In genomic region chr7:5083325-5084105, GRCm38 (mm10) we compare ENCODE assay signal across 13 mouse cellular contexts. TPM values are rescaled to one million over a fixed set of nuclear protein-coding genes. Genes with fewer than 3 reads are reported as not detected.
DNase-seq lines count a peak whose midpoint lies in the region; ATAC-seq and TF ChIP-seq lines count a peak whose summit lies in the region.
"Had no signal": no experiment of that assay in that cellular context is flagged by ENCODE, and none has a peak within 500 bp of the region (broad histone marks: within the 10 kb centered on the region; RNA-seq: fewer than 3 reads in every experiment).

No protein-coding gene starts in this region.

- intact Hi-C loops in heart, adult 2 months (cut with DNase I), result no loop called here
- intact Hi-C loops in heart, postnatal 25 days (cut with DNase I), result loop anchor here (5.0 kb wide), 1 partner anchor 39 kb away; no protein-coding TSS in a partner anchor

- H3K9ac ChIP-seq in heart, adult 2 months (ENCODE audit: low read depth, low read length), result no peak overlapping the region
- 0 out of 2 replicates have a peak overlapping the region, but pooled peaks have one; percentile 33 for H3K9ac ChIP-seq in liver, postnatal 0 days (replicated peaks)
- H3K9ac ChIP-seq in heart, embryonic 12.5 days, result no peak overlapping the region
- H3K9ac ChIP-seq: hindbrain, embryonic 15.5 days; neural tube, embryonic 13.5 days had no signal

- ATAC-seq in liver, postnatal 0 days, result no peak
- ATAC-seq in heart, embryonic 12.5 days (ENCODE audit: insufficient number of reproducible peaks, low FRiP score), result no peak
- ATAC-seq: forebrain, embryonic 14.5 days had no signal

- H3K27me3 ChIP-seq in heart, adult 2 months (ENCODE audit: control insufficient read depth, insufficient read depth, low read length), result no peaks in the 10 kb centered on the region
- H3K27me3 ChIP-seq in thymus, adult 2 months (ENCODE audit: control insufficient read depth, insufficient read depth, low read length), result no peaks in the 10 kb centered on the region
- H3K27me3 ChIP-seq in liver, postnatal 0 days (ENCODE audit: insufficient read depth, low read length), result no peaks in the 10 kb centered on the region
- H3K27me3 ChIP-seq in heart, embryonic 12.5 days (replicated peaks), result no peaks in the 10 kb centered on the region
- H3K27me3 ChIP-seq: hindbrain, embryonic 15.5 days; neural tube, embryonic 13.5 days had no signal

- H3K9me3 ChIP-seq in liver, postnatal 0 days (ENCODE audit: low read length), result no peaks in the 10 kb centered on the region
- H3K9me3 ChIP-seq in heart, embryonic 12.5 days (replicated peaks), result no peaks in the 10 kb centered on the region
- H3K9me3 ChIP-seq: hindbrain, embryonic 15.5 days; neural tube, embryonic 13.5 days had no signal

- H3K36me3 ChIP-seq in heart, adult 2 months (ENCODE audit: control insufficient read depth, insufficient read depth, low read length), result peaks cover 24% of the 10 kb centered on the region
- H3K36me3 ChIP-seq in thymus, adult 2 months (ENCODE audit: control insufficient read depth, insufficient read depth, low read length), result peaks cover 31% of the 10 kb centered on the region
- H3K36me3 ChIP-seq in liver, postnatal 0 days (replicated peaks; ENCODE audit: insufficient read depth, low read length), result peaks cover 48% of the 10 kb centered on the region
- H3K36me3 ChIP-seq in heart, embryonic 12.5 days, result peaks cover 49% of the 10 kb centered on the region

- peak overlapping the region; percentile 8 for H3K4me2 ChIP-seq in liver, postnatal 0 days (ENCODE audit: low read depth, low read length)
- no peak overlapping the region for H3K4me2 ChIP-seq in heart, embryonic 12.5 days
- H3K4me2 ChIP-seq: hindbrain, embryonic 15.5 days; neural tube, embryonic 13.5 days had no signal

- no peak for TF ChIP-seq EP300 in heart, adult 2 months (IDR thresholded peaks at IDR 0.05; ENCODE audit: insufficient read depth, low read depth, low read length)
- TF ChIP-seq EP300 in liver, postnatal 0 days (IDR thresholded peaks at IDR 0.05; ENCODE audit: low read depth), result no peak

- 0 out of 2 replicates have a peak, but pooled peaks have one; percentile 14 for TF ChIP-seq POLR2A in heart, adult 2 months (IDR thresholded peaks at IDR 0.05; ENCODE audit: insufficient read depth, low read depth, low read length)
- 0 out of 2 replicates have a peak, but pooled peaks have one; percentile 16 for TF ChIP-seq POLR2A in thymus, adult 2 months (IDR thresholded peaks at IDR 0.05; ENCODE audit: control insufficient read depth, extremely low read depth, insufficient read depth, low read length, poor library complexity)

- TF ChIP-seq CTCF in heart, adult 2 months (IDR thresholded peaks at IDR 0.05), result no peak
- no peak for TF ChIP-seq CTCF in thymus, adult 2 months (IDR thresholded peaks at IDR 0.05; ENCODE audit: borderline replicate concordance, control insufficient read depth, extremely low read depth, insufficient read depth, low read length, poor library complexity)
- no peak for TF ChIP-seq CTCF in liver, postnatal 0 days (IDR thresholded peaks at IDR 0.05; ENCODE audit: low read depth)

- H3K27ac ChIP-seq in heart, adult 2 months, result no peak overlapping the region
- no peak overlapping the region for H3K27ac ChIP-seq in thymus, adult 2 months (ENCODE audit: control insufficient read depth, insufficient read depth, low read length)
- peak overlapping the region; percentile 56 for H3K27ac ChIP-seq in liver, postnatal 0 days (ENCODE audit: low read depth)
- no peak overlapping the region for H3K27ac ChIP-seq in heart, embryonic 12.5 days (ENCODE audit: poor library complexity, severe bottlenecking)
- H3K27ac ChIP-seq: hindbrain, embryonic 15.5 days; left cerebral cortex, adult 2 months; neural tube, embryonic 13.5 days had no signal

- peak in 1 of 2 experiments; percentile 40 for DNase-seq in heart, adult 2 months
- DNase-seq in heart, postnatal 25 days (ENCODE audit: low spot score), result no peak
- DNase-seq in thymus, adult 2 months, result no peak
- DNase-seq in thymus, postnatal 4 days, result no peak
- no peak for DNase-seq in liver, postnatal 0 days
- no peak for DNase-seq in right cerebral cortex, postnatal 36 days (ENCODE audit: low spot score in 2 of 2)
- no peak for DNase-seq in adrenal gland, adult 18-20 months (ENCODE audit: low spot score in 2 of 2)

- H3K4me3 ChIP-seq in heart, adult 2 months, result no peak overlapping the region
- no peak overlapping the region for H3K4me3 ChIP-seq in thymus, adult 2 months (ENCODE audit: control insufficient read depth, insufficient read depth, low read length)
- no peak overlapping the region for H3K4me3 ChIP-seq in liver, postnatal 0 days (ENCODE audit: low read depth, low read length)
- H3K4me3 ChIP-seq in heart, embryonic 12.5 days, result no peak overlapping the region
- H3K4me3 ChIP-seq: hindbrain, embryonic 15.5 days; left cerebral cortex, adult 2 months; neural tube, embryonic 13.5 days had no signal

- H3K79me2 ChIP-seq in heart, adult 2 months (replicated peaks; ENCODE audit: control insufficient read depth, insufficient read depth, low read length), result peaks cover 16% of the 10 kb centered on the region

- WGBS in heart, adult 2 months, result 71% methylated on average over 18 of the region's 18 CpGs
- WGBS in thymus, adult 2 months, result 91% methylated on average over 18 of the region's 18 CpGs
- 73% methylated on average over 18 of the region's 18 CpGs for WGBS in liver, postnatal 0 days (ENCODE audit: insufficient replicate concordance)
- WGBS in heart, embryonic 12.5 days, result 91% methylated on average over 18 of the region's 18 CpGs

- peaks cover 11% of the 10 kb centered on the region for H3K4me1 ChIP-seq in heart, adult 2 months (ENCODE audit: control insufficient read depth, insufficient read depth, low read length)
- peaks cover 8% of the 10 kb centered on the region for H3K4me1 ChIP-seq in thymus, adult 2 months (replicated peaks; ENCODE audit: control insufficient read depth, insufficient read depth, low read length)
- peaks cover 36% of the 10 kb centered on the region for H3K4me1 ChIP-seq in liver, postnatal 0 days (ENCODE audit: insufficient read depth)
- peaks cover 38% of the 10 kb centered on the region for H3K4me1 ChIP-seq in heart, embryonic 12.5 days (replicated peaks)

RNA-seq across cellular contexts. Expression of gene Epn1, which starts 3.5 kb away (rescaled TPM):
- 100 to 1,000 TPM; 160 to 192 TPM for total RNA-seq in heart, adult 2 months (2021)
- polyA plus RNA-seq in heart, adult 2 months (2012; rRNA removed), result 174 and 181 TPM in 2 replicates
- 100 to 1,000 TPM; 178 to 187 TPM for total RNA-seq in heart, postnatal 25 days (2021)
- polyA plus RNA-seq in thymus, adult 2 months (2012; rRNA removed), result 230 and 280 TPM in 2 replicates
- polyA plus RNA-seq in liver, postnatal 0 days (2015; fragmentation: Nextera tagmentation; extraction: Ambion mirVana), result 34.7 and 38.0 TPM in 2 replicates
- total RNA-seq in adrenal gland, adult 18-20 months (2021), result 100 to 1,000 TPM; 140 to 142 TPM
- polyA plus RNA-seq in heart, embryonic 12.5 days (2016; fragmentation: Nextera tagmentation; extraction: Ambion mirVana), result 52.1 TPM in 2 replicates

RNA-seq across cellular contexts. Expression of gene U2af2, which starts 21.6 kb away (rescaled TPM):
- 10 to 100 TPM; 65.6 to 68.5 TPM for total RNA-seq in heart, adult 2 months (2021)
- polyA plus RNA-seq in heart, adult 2 months (2012; rRNA removed), result 84.4 and 118 TPM in 2 replicates
- 10 to 100 TPM; 66.9 to 71.1 TPM for total RNA-seq in heart, postnatal 25 days (2021)
- polyA plus RNA-seq in thymus, adult 2 months (2012; rRNA removed), result 437 and 438 TPM in 2 replicates
- 34.7 and 36.8 TPM in 2 replicates for polyA plus RNA-seq in liver, postnatal 0 days (2015; fragmentation: Nextera tagmentation; extraction: Ambion mirVana)
- total RNA-seq in adrenal gland, adult 18-20 months (2021), result 100 to 1,000 TPM; 145 to 156 TPM
- 81.7 and 83.9 TPM in 2 replicates for polyA plus RNA-seq in heart, embryonic 12.5 days (2016; fragmentation: Nextera tagmentation; extraction: Ambion mirVana)

RNA-seq across cellular contexts. Expression of gene Zfp580, which starts 32.2 kb away (rescaled TPM):
- total RNA-seq in heart, adult 2 months (2021), result 1 to 10 TPM; 3.4 to 4.4 TPM
- 7.4 and 12.7 TPM in 2 replicates for polyA plus RNA-seq in heart, adult 2 months (2012; rRNA removed)
- total RNA-seq in heart, postnatal 25 days (2021), result 1 to 10 TPM; 5.6 to 5.8 TPM
- 29.9 and 42.3 TPM in 2 replicates for polyA plus RNA-seq in thymus, adult 2 months (2012; rRNA removed)
- 3.2 and 4.4 TPM in 2 replicates for polyA plus RNA-seq in liver, postnatal 0 days (2015; fragmentation: Nextera tagmentation; extraction: Ambion mirVana)
- 1 to 10 TPM; 5.1 to 5.7 TPM for total RNA-seq in adrenal gland, adult 18-20 months (2021)
- polyA plus RNA-seq in heart, embryonic 12.5 days (2016; fragmentation: Nextera tagmentation; extraction: Ambion mirVana), result 16.6 and 17.7 TPM in 2 replicates

RNA-seq across cellular contexts. Expression of gene Rfpl4, which starts 33.2 kb away (rescaled TPM):
- total RNA-seq in heart, adult 2 months (2021), result not detected
- polyA plus RNA-seq in heart, adult 2 months (2012; rRNA removed), result not detected in 2 replicates
- not detected for total RNA-seq in heart, postnatal 25 days (2021)
- not detected in 2 replicates for polyA plus RNA-seq in thymus, adult 2 months (2012; rRNA removed)
- not detected in 2 replicates for polyA plus RNA-seq in liver, postnatal 0 days (2015; fragmentation: Nextera tagmentation; extraction: Ambion mirVana)
- under 1 TPM in 1 of 2 experiments, not detected in 1; 0.22 TPM for total RNA-seq in adrenal gland, adult 18-20 months (2021)
- not detected in 2 replicates for polyA plus RNA-seq in heart, embryonic 12.5 days (2016; fragmentation: Nextera tagmentation; extraction: Ambion mirVana)
- total RNA-seq: heart, adult 18-20 months; left cerebral cortex, adult 2 months had no signal
- polyA plus RNA-seq: forebrain, embryonic 14.5 days; hindbrain, embryonic 15.5 days; neural tube, embryonic 13.5 days had no signal

RNA-seq across cellular contexts. Expression of gene Rasl2-9, which starts 42.2 kb away (rescaled TPM):
- 1 to 10 TPM; 6.2 to 8.1 TPM for total RNA-seq in heart, adult 2 months (2021)
- 3.9 and 5.7 TPM in 2 replicates for polyA plus RNA-seq in heart, adult 2 months (2012; rRNA removed)
- total RNA-seq in heart, postnatal 25 days (2021), result 1 to 10 TPM; 5.8 to 6.2 TPM
- 0.17 and 0.39 TPM in 2 replicates for polyA plus RNA-seq in thymus, adult 2 months (2012; rRNA removed)
- 0.42 and 0.78 TPM in 2 replicates for polyA plus RNA-seq in liver, postnatal 0 days (2015; fragmentation: Nextera tagmentation; extraction: Ambion mirVana)
- total RNA-seq in adrenal gland, adult 18-20 months (2021), result 1 to 10 TPM; 1.5 to 2.0 TPM
- 0.96 and 2.2 TPM in 2 replicates for polyA plus RNA-seq in heart, embryonic 12.5 days (2016; fragmentation: Nextera tagmentation; extraction: Ambion mirVana)
